Mouse (Mus musculus) E14TG2a.4 (cell line): ENCODE results near the gene Gm21897.

Experiments used
- CTCF ChIP-seq: conservative IDR thresholded peaks from 2 replicates; pipeline ENCODE4 v1.5.1; 2014; ENCODE audit warnings: low read length
- POU5F1 ChIP-seq: IDR thresholded peaks from 2 replicates; pipeline ENCODE4 v1.6.1; 2014; ENCODE audit warnings: low read length, borderline replicate concordance

- TF ChIP-seq CTCF (no peak), POU5F1 (no peak)
Observed at GRCm38 (mm10) chr16:15360825-15361224, 43.6 kb downstream of the Gm21897 start.
